Mouse (Mus musculus) cerebellum, postnatal 14 days (tissue): Measurements from ENCODE around the gene Zfp652.

Experiments used
- DNase-seq, 2 experiments: peaks; one replicate each; pipeline ENCODE4 v3.0.0; 2021; ENCODE audit warnings: mixed read lengths in 2 of 2

Zfp652 gene

GRCm38 (mm10) chr11:95769208-95769607 is 56.7 kb downstream of the Zfp652 start:
- no peak for DNase-seq

GRCm38 (mm10) chr11:95770720-95771364 is 58.4 kb downstream of the Zfp652 start:
- peak; percentile 56 to 77 for DNase-seq

GRCm38 (mm10) chr11:95771665-95772064 is 59.2 kb downstream of the Zfp652 start:
- DNase-seq: no peak

GRCm38 (mm10) chr11:95773264-95773663 is 60.8 kb downstream of the Zfp652 start:
- DNase-seq: no peak

GRCm38 (mm10) chr11:95777323-95778297 is 65.1 kb downstream of the Zfp652 start:
- DNase-seq: peak; percentile 40 to 42

GRCm38 (mm10) chr11:95778831-95779251 is 66.4 kb downstream of the Zfp652 start:
- DNase-seq: peak in 1 of 2 experiments; percentile 41

- no peak for DNase-seq
These were observed 66.9 kb downstream of the Zfp652 start for GRCm38 (mm10) chr11:95779366-95779765.

- no peak for DNase-seq
These were observed 68.0 kb downstream of the Zfp652 start for GRCm38 (mm10) chr11:95780480-95780879.

- DNase-seq: no peak
These were observed 69.1 kb downstream of the Zfp652 start for GRCm38 (mm10) chr11:95781557-95781956.

- no peak for DNase-seq
These were observed 71.0 kb downstream of the Zfp652 start for GRCm38 (mm10) chr11:95783457-95783856.

- DNase-seq: no peak
These were observed 71.5 kb downstream of the Zfp652 start for GRCm38 (mm10) chr11:95783958-95784357.

- DNase-seq: peak in 1 of 2 experiments; percentile 53
These were observed 73.2 kb downstream of the Zfp652 start for GRCm38 (mm10) chr11:95785675-95786074.

- no peak for DNase-seq
These were observed 74.0 kb downstream of the Zfp652 start for GRCm38 (mm10) chr11:95786511-95786910.

GRCm38 (mm10) chr11:95789451-95789891 is 77.0 kb downstream of the Zfp652 start:
- no peak for DNase-seq

GRCm38 (mm10) chr11:95791787-95792186 is 79.3 kb downstream of the Zfp652 start:
- peak; percentile 59 to 72 for DNase-seq

GRCm38 (mm10) chr11:95792950-95793509 is 80.6 kb downstream of the Zfp652 start:
- DNase-seq: no peak

- DNase-seq: no peak
These were observed 81.7 kb downstream of the Zfp652 start for GRCm38 (mm10) chr11:95794201-95794600.

GRCm38 (mm10) chr11:95795582-95795981 is 83.1 kb downstream of the Zfp652 start:
- DNase-seq: no peak

GRCm38 (mm10) chr11:95805010-95805409 is 92.5 kb downstream of the Zfp652 start:
- no peak for DNase-seq

GRCm38 (mm10) chr11:95805527-95805926 is 93.1 kb downstream of the Zfp652 start:
- no peak for DNase-seq

GRCm38 (mm10) chr11:95807884-95808283 is 95.4 kb downstream of the Zfp652 start:
- no peak for DNase-seq

- DNase-seq: no peak
These were observed 96.1 kb downstream of the Zfp652 start for GRCm38 (mm10) chr11:95808448-95809011.

- no peak for DNase-seq
These were observed 97.1 kb downstream of the Zfp652 start for GRCm38 (mm10) chr11:95809603-95810002.
